Mouse (Mus musculus): ENCODE measurements around the gene Yjefn3. TPM values are rescaled to one million over a fixed set of nuclear protein-coding genes. Genes with fewer than 3 reads are reported as not detected.

The Yjefn3 gene
- total RNA-seq, 1 experiment from 2014 or later, result not detected

DNA sequence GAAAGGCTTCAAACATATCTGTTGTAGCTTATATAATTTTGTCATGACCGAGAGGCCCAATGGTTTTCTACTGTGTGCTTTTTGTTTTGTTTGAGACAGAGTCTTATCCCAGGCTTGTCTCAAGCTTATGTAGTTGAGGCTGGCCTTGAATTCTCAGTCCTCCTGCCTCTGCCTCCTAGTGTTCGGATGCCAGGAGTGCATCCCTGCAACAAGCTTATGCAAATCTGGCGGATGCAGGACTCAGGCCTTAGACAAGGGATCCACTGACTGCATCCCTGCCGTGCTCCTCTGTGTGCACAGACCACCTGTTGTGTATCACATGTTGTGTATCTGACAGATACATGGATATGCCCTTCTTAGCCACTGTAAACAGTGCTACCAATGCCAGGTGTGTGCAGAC lies 41.7 kb downstream of the Yjefn3 start:
- no peak for ATAC-seq (ENCODE audit: extremely low read depth, insufficient number of reproducible peaks, low FRiP score, poor library complexity, severe bottlenecking)

DNA sequence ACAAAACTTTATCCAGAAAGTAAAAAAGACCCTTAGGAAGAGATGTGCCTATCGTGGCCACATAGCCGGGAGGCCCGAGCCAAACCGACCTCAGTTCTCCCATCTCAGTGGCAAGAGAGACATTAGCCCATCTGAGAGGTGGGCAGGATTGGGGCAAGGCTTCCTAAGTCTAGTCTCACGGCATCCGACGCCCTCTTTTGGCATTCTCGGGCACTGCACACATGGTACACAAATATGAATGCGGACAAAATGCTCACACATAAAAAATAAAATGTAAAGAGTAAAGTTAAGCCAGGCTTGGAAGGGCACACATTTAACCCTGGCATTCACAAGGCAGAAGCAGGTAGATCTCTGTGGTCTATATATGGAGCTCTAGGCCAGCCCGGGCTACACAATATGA lies 48.6 kb downstream of the Yjefn3 start:
- no peak for ATAC-seq (ENCODE audit: extremely low read depth, insufficient number of reproducible peaks, low FRiP score, poor library complexity, severe bottlenecking)

GRCm38 (mm10) chr8:69850926-69851506 lies 51.5 kb downstream of the Yjefn3 start:
- ATAC-seq (ENCODE audit: extremely low read depth, insufficient number of reproducible peaks, low FRiP score, poor library complexity, severe bottlenecking), result no peak

DNA sequence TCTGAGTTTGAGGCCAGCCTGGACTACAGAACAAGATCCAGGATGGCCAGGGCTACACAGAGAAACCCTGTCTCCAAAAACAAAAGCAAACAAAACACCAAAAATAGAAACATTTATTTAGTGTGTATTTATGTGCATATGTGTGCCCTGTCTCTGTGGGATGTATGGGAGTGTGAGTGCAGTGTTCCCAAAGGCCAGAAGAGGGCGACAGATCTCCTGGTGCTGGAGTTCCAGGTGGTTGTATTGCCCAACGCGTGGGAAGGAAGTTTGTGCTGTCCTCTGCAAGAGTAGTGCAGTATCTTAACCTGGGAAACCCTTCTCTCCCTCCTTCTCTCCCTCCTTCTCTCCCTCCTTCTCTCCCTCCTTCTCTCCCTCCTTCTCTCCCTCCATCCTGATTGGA lies 52.6 kb downstream of the Yjefn3 start:
- no peak for ATAC-seq (ENCODE audit: extremely low read depth, insufficient number of reproducible peaks, low FRiP score, poor library complexity, severe bottlenecking)

- ATAC-seq (ENCODE audit: extremely low read depth, insufficient number of reproducible peaks, low FRiP score, poor library complexity, severe bottlenecking), result no peak
Measured at GRCm38 (mm10) chr8:69848951-69849350, 53.6 kb downstream of the Yjefn3 start.

GRCm38 (mm10) chr8:69847167-69848065 lies 55.1 kb downstream of the Yjefn3 start:
- ATAC-seq (ENCODE audit: extremely low read depth, insufficient number of reproducible peaks, low FRiP score, poor library complexity, severe bottlenecking), result no peak

Other genes with a start within 250 kb of the Yjefn3 start
- gene Zfp964, start 248.2 kb downstream of the Yjefn3 start, total RNA-seq (2017), result 0.98 and 1.6 TPM in 2 replicates
- gene Zfp869, start 192.0 kb downstream of the Yjefn3 start, total RNA-seq (2017), result 62.8 and 72.8 TPM in 2 replicates
- 8.8 and 11.2 TPM in 2 replicates for gene Zfp963, start 152.7 kb downstream of the Yjefn3 start, total RNA-seq (2017)
- not detected in 2 replicates for gene Gm20422, start 127.8 kb downstream of the Yjefn3 start, total RNA-seq (2017)
- 22.3 and 24.7 TPM in 2 replicates for gene Atp13a1, start 111.5 kb downstream of the Yjefn3 start, total RNA-seq (2017)
- gene Zfp866, start 111.5 kb downstream of the Yjefn3 start, total RNA-seq (2017), result 54.3 and 55.7 TPM in 2 replicates
- 265 and 326 TPM in 2 replicates for gene Gmip, start 94.0 kb downstream of the Yjefn3 start, total RNA-seq (2017)
- gene Lpar2, start 80.3 kb downstream of the Yjefn3 start, total RNA-seq (2017), result 3.7 and 4.7 TPM in 2 replicates
- 5.8 and 9.8 TPM in 2 replicates for gene Pbx4, start 70.2 kb downstream of the Yjefn3 start, total RNA-seq (2017)
- not detected in 2 replicates for gene Cilp2, start 15.0 kb downstream of the Yjefn3 start, total RNA-seq (2017)
- 0.93 and 1.7 TPM in 2 replicates for gene Tssk6, start 528 bp downstream of the Yjefn3 start, total RNA-seq (2017)
- 55.9 and 58.3 TPM in 2 replicates for gene Ndufa13, start 154 bp downstream of the Yjefn3 start, total RNA-seq (2017)
- 52.6 and 64.2 TPM in 2 replicates for gene Gatad2a, start 93.7 kb upstream of the Yjefn3 start, total RNA-seq (2017)
- 104 and 111 TPM in 2 replicates for gene Mau2, start 140.0 kb upstream of the Yjefn3 start, total RNA-seq (2017)
- gene Sugp1, start 140.1 kb upstream of the Yjefn3 start, total RNA-seq (2017), result 46.8 and 51.9 TPM in 2 replicates
- 0.74 and 0.93 TPM in 2 replicates for gene Tm6sf2, start 170.2 kb upstream of the Yjefn3 start, total RNA-seq (2017)
- gene Hapln4, start 180.7 kb upstream of the Yjefn3 start, total RNA-seq (2017), result not detected in 2 replicates
- gene Ncan, start 218.2 kb upstream of the Yjefn3 start, total RNA-seq (2017), result not detected in 2 replicates
- 4.7 and 5.2 TPM in 2 replicates for gene Nr2c2ap, start 228.6 kb upstream of the Yjefn3 start, total RNA-seq (2017)
- gene Rfxank, start 236.4 kb upstream of the Yjefn3 start, total RNA-seq (2017), result 17.1 and 18.7 TPM in 2 replicates
- 55.7 and 63.4 TPM in 2 replicates for gene Borcs8, start 236.8 kb upstream of the Yjefn3 start, total RNA-seq (2017)
- gene Mef2b, start 237.0 kb upstream of the Yjefn3 start, total RNA-seq (2017), result 0.70 and 0.86 TPM in 2 replicates

Measured in neutrophil, adult 5-6 weeks (primary cell).